Mouse (Mus musculus) intestine, postnatal 0 days (tissue): Measurements from ENCODE around the gene Egln1. TPM values are rescaled to one million over a fixed set of nuclear protein-coding genes. Genes with fewer than 3 reads are reported as not detected.

Source experiments
- ATAC-seq: fragments of 200-750 bp; cut with Nextera tagmentation; 2 replicates; pipeline ENCODE4 v1.8.0; 2017; ENCODE audit warnings: mild to moderate bottlenecking, moderate TSS enrichment, moderate library complexity
- H3K27ac ChIP-seq: fragments of 300-500 bp; sonication (generic); 2 replicates; pipeline ENCODE4 v1.5.1; 2014; ENCODE audit warnings: mild to moderate bottlenecking, low read depth, low read length, moderate library complexity
- H3K27me3 ChIP-seq: fragments of 300-500 bp; sonication (generic); replicated peaks from 2 replicates; pipeline ENCODE4 v1.6.1; 2014; ENCODE audit warnings: low read length, mixed read lengths; ENCODE audit not compliant: control insufficient read depth, insufficient read depth
- H3K36me3 ChIP-seq: fragments of 300-500 bp; sonication (generic); 2 replicates; pipeline ENCODE4 v1.6.1; 2014; ENCODE audit warnings: mild to moderate bottlenecking, moderate library complexity; ENCODE audit not compliant: control insufficient read depth, insufficient read depth
- H3K4me1 ChIP-seq: fragments of 300-500 bp; sonication (generic); replicated peaks from 2 replicates; pipeline ENCODE4 v1.6.1; 2014; ENCODE audit warnings: antibody characterized with exemption, low read length, mixed read lengths; ENCODE audit not compliant: control insufficient read depth, insufficient read depth
- H3K4me2 ChIP-seq: fragments of 300-500 bp; sonication (generic); replicated peaks from 2 replicates; pipeline ENCODE4 v1.6.1; 2014; ENCODE audit warnings: low read depth, mild to moderate bottlenecking, moderate library complexity
- H3K4me3 ChIP-seq: fragments of 300-500 bp; sonication (generic); 2 replicates; pipeline ENCODE4 v1.5.1; 2014; ENCODE audit warnings: low read depth, low read length
- H3K9ac ChIP-seq: fragments of 300-500 bp; sonication (generic); 2 replicates; pipeline ENCODE4 v1.6.1; 2014; ENCODE audit warnings: mild to moderate bottlenecking, low read depth, low read length
- H3K9me3 ChIP-seq: fragments of 300-500 bp; sonication (generic); 2 replicates; pipeline ENCODE4 v1.6.1; 2016; ENCODE audit warnings: mixed run types; ENCODE audit not compliant: control insufficient read depth
- CTCF ChIP-seq: sonication (generic); IDR thresholded peaks from 2 replicates; pipeline ENCODE4 v1.5.1; 2016; ENCODE audit warnings: low read depth, mild to moderate bottlenecking, control low read depth, antibody characterized with exemption, moderate library complexity
- WGBS: fragments of 180-500 bp; shearing (Covaris S2); extraction: QIAGEN DNeasy Blood & Tissue Kit; methylation state at CpG from one replicate; pipeline ENCODE4 v1.1.7; 2014; 5-methylcytosine and 5-hydroxymethylcytosine counted together
- polyA plus RNA-seq: library from polyadenylated mRNA; unstranded; fragments of >200 nt; fragmentation: Nextera tagmentation; extraction: Ambion mirVana; gene quantifications from 2 replicates; pipeline ENCODE4 v1.2.1, GENCODE M21; 2015

Gene Egln1
- polyA plus RNA-seq, 1 experiment from 2014 or later: 8.2 TPM

GRCm38 (mm10) chr8:124867126-124867525 lies 82.0 kb downstream of the Egln1 start:
- TF ChIP-seq CTCF: no peak
- 41% methylated on average over 2 of the region's 2 CpGs for WGBS
- H3K4me2 ChIP-seq: no peak overlapping the region
- H3K4me1 ChIP-seq: no peaks in the 10 kb centered on the region
- H3K27me3 ChIP-seq: no peaks in the 10 kb centered on the region
- no peak overlapping the region for H3K9ac ChIP-seq
- H3K36me3 ChIP-seq: peaks cover 17% of the 10 kb centered on the region; the same call in 1 of the 2 replicates
- H3K4me3 ChIP-seq: no peak overlapping the region
- no peak for ATAC-seq
- no peaks in the 10 kb centered on the region for H3K9me3 ChIP-seq
- no peak overlapping the region for H3K27ac ChIP-seq

DNA sequence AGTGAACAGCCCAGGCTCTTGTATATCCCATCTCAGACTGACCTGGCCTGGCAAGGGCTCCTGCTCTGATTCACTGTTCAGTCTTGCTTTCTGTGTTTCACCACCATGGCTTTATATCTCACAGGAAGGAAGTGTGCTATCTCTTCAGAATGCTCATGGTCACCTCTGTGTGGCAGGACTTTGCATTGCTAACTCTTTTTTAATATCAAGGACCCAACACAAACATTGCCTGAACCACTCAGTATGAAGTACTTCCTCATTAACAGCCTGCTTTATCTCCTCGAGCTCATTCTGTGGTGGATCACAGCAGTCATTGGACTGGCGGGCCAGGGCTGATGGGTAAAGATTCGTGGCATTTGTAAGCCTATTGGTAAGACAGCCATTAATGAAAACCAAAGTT lies 82.5 kb downstream of the Egln1 start:
- H3K9ac ChIP-seq: no peak overlapping the region
- no peak for TF ChIP-seq CTCF
- no peaks in the 10 kb centered on the region for H3K9me3 ChIP-seq
- H3K4me1 ChIP-seq: no peaks in the 10 kb centered on the region
- no peak for ATAC-seq
- no peaks in the 10 kb centered on the region for H3K27me3 ChIP-seq
- H3K4me2 ChIP-seq: no peak overlapping the region
- WGBS: 45% methylated on average over 3 of the region's 3 CpGs
- H3K36me3 ChIP-seq: peaks cover 13% of the 10 kb centered on the region; the same call in 1 of the 2 replicates
- H3K27ac ChIP-seq: no peak overlapping the region
- H3K4me3 ChIP-seq: no peak overlapping the region

DNA sequence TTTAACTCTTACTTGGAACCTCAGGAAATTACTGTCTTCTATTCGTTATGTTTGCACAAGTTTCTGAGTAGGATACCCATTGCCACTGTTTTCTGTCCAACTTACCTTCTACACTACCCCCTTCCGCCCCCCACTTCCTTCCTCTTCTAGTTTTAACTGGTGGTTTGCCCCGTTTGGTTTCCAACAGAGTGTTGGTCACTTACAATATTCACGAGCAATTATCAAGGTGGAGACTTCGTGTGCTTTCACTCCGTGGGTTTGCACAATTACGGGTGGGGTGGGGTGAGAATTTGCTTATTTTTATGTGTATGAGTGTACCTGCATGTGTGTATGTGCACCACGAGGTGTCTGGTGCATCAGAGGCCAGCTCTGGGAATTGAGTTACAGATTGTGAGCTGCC lies 85.4 kb downstream of the Egln1 start:
- peak; percentile 10; the same call in 1 of the 2 replicates for TF ChIP-seq CTCF
- no peak for ATAC-seq
- Histone ChIP-seq H3K4me2 (peak overlapping the region; percentile 79), H3K36me3 (peaks cover 9% of the 10 kb centered on the region; the same call in 1 of the 2 replicates), H3K9me3 (no peaks in the 10 kb centered on the region), H3K9ac (peak overlapping the region; percentile 92), H3K4me1 (no peaks in the 10 kb centered on the region), H3K4me3 (peak overlapping the region; percentile 91), H3K27ac (no peak overlapping the region), H3K27me3 (no peaks in the 10 kb centered on the region)
- WGBS: 4% methylated on average over 8 of the region's 8 CpGs

GRCm38 (mm10) chr8:124863163-124863677 lies 85.9 kb downstream of the Egln1 start:
- Histone ChIP-seq H3K9me3 (no peaks in the 10 kb centered on the region), H3K4me2 (peak overlapping the region; percentile 79), H3K4me1 (no peaks in the 10 kb centered on the region), H3K27me3 (no peaks in the 10 kb centered on the region), H3K36me3 (peaks cover 11% of the 10 kb centered on the region; the same call in 1 of the 2 replicates), H3K27ac (peak overlapping the region; percentile 87), H3K4me3 (peak overlapping the region; percentile 91), H3K9ac (peak overlapping the region; percentile 92)
- peak; percentile 27 for TF ChIP-seq CTCF
- under 1% methylated on average over 33 of the region's 33 CpGs for WGBS
- ATAC-seq: no peak; the same call in 1 of the 2 replicates

DNA sequence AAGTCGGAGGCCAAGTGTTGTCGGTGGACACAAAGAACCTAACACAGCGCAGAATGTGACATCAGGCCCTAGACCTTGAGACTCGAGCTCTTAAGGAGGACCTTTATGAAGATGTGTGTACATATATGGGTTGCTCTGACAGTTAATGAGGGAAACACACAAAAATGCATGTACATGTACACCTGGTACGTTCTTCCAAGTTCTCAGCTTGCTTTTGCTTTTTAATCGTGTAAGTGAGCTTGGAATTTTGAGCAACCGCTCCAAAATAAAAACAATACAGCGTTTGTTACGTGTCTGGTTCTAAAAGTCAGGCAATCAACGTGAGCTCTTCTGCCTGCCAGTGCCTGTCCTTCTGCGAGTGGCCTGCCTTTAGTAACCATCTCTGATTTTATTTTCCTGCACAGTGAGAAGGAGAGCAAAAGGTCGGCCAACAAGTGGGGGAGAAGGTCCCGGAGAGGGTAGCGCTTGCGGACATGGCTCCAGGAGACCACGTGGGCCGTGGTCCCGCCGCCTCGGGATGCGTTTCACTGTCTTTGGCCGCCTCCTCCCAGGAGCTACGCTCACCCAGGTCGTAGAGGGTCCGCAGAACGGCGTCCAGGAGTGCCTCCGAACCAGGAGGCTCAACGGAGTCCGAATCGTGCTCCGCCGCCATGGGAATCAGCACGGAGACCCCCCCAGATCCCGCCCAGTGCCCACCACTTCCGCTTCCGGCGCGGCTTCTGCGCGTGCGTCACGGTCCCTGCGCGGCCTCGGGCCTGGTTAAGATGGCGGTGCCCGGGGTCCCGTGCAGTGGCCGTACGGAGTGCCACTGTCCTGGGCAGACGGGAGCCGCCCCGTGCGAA lies 86.6 kb downstream of the Egln1 start, which contains the start of the genes Gnpat and 2810004N23Rik:
TSS of gene Gnpat (plus strand) at position 713 of the 842 bp plus-strand sequence.
TSS of gene 2810004N23Rik (minus strand) at position 800 of the 842 bp plus-strand sequence.
- under 1% methylated on average over 55 of the region's 55 CpGs for WGBS
- no peaks in the 10 kb centered on the region for H3K9me3 ChIP-seq
- no peaks in the 10 kb centered on the region for H3K27me3 ChIP-seq
- ATAC-seq: peak; percentile 94
- peak within 1 kb of the TSS; percentile 87 for H3K27ac ChIP-seq
- H3K4me3 ChIP-seq: peak within 1 kb of the TSS; percentile 91
- H3K4me1 ChIP-seq: no peaks in the 10 kb centered on the region
- peak within 1 kb of the TSS; percentile 92 for H3K9ac ChIP-seq
- peak within 1 kb of the TSS; percentile 79 for H3K4me2 ChIP-seq
- TF ChIP-seq CTCF: no peak
- peaks cover 17% of the 10 kb centered on the region; the same call in 1 of the 2 replicates for H3K36me3 ChIP-seq

GRCm38 (mm10) chr8:124860188-124860587 lies 88.9 kb downstream of the Egln1 start:
- no peaks in the 10 kb centered on the region for H3K4me1 ChIP-seq
- H3K36me3 ChIP-seq: peaks cover 26% of the 10 kb centered on the region
- ATAC-seq: no peak
- 90% methylated on average over 3 of the region's 3 CpGs for WGBS
- no peaks in the 10 kb centered on the region for H3K27me3 ChIP-seq
- no peak for TF ChIP-seq CTCF
- H3K4me3 ChIP-seq: no peak overlapping the region
- H3K9ac ChIP-seq: no peak overlapping the region
- H3K27ac ChIP-seq: no peak overlapping the region
- H3K4me2 ChIP-seq: no peak overlapping the region
- H3K9me3 ChIP-seq: no peaks in the 10 kb centered on the region
